ENCODE assay signal across 17 mouse cellular contexts in the genomic region with DNA sequence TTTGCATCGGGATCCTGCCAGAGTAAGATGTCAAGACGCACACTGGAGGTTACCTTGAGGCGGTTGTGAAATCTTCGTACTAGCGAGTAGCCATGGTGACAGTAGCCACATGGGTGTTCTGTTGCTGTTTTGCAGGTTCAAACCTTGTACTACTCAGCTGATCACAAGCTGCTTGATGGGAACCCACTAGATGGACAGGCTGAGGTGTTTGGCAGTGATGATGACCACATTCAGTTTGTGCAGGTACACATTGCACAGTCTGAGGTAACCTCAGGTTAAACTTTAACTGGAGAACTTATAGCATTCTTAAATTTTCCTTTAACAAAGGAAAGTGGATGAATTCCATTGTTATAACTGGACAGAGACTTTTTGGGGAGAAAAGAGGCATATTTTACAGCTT. TPM values are rescaled to one million over a fixed set of nuclear protein-coding genes. Genes with fewer than 3 reads are reported as not detected.
A peak's percentile ranks its signal among the peaks of the same experiment; 100 is the strongest.
DNase-seq lines count a peak whose midpoint lies in the region; ATAC-seq and TF ChIP-seq lines count a peak whose summit lies in the region.
"Had no signal": no experiment of that assay in that cellular context is flagged by ENCODE, and none has a peak within 500 bp of the region (broad histone marks: within the 10 kb centered on the region; RNA-seq: fewer than 3 reads in every experiment).

No protein-coding gene starts in this region.

- H3K4me2 ChIP-seq in intestine, embryonic 15.5 days (replicated peaks), result no peak overlapping the region
- H3K4me2 ChIP-seq in intestine, embryonic 16.5 days (ENCODE audit: low read depth, low read length), result no peak overlapping the region
- H3K4me2 ChIP-seq in midbrain, embryonic 11.5 days, result no peak overlapping the region
- H3K4me2 ChIP-seq in midbrain, embryonic 14.5 days (ENCODE audit: low read length), result no peak overlapping the region
- H3K4me2 ChIP-seq in myocyte (ENCODE audit: low read depth), result no peak overlapping the region
- H3K4me2 ChIP-seq: forebrain, embryonic 13.5 days; heart, embryonic 12.5 days had no signal

- H3K4me1 ChIP-seq in intestine, embryonic 15.5 days (replicated peaks), result no peaks in the 10 kb centered on the region
- H3K4me1 ChIP-seq in intestine, embryonic 16.5 days (ENCODE audit: control insufficient read depth, insufficient read depth, low read length), result no peaks in the 10 kb centered on the region
- no peaks in the 10 kb centered on the region for H3K4me1 ChIP-seq in midbrain, embryonic 11.5 days (ENCODE audit: control insufficient read depth, insufficient read depth, low read length)
- no peaks in the 10 kb centered on the region for H3K4me1 ChIP-seq in midbrain, embryonic 14.5 days (ENCODE audit: control insufficient read depth, insufficient read depth, low read length)
- H3K4me1 ChIP-seq: embryonic facial prominence, embryonic 10.5 days; forebrain, embryonic 13.5 days; heart, embryonic 12.5 days had no signal

- no peak overlapping the region for H3ac ChIP-seq in myocyte (ENCODE audit: control insufficient read depth, insufficient read length)

- H3K36me3 ChIP-seq in intestine, embryonic 15.5 days, result peaks cover 48% of the 10 kb centered on the region
- peaks cover 23% of the 10 kb centered on the region for H3K36me3 ChIP-seq in intestine, embryonic 16.5 days (ENCODE audit: control insufficient read depth, insufficient read depth, low read length)
- peaks cover 30% of the 10 kb centered on the region for H3K36me3 ChIP-seq in midbrain, embryonic 11.5 days (ENCODE audit: control insufficient read depth, insufficient read depth, low read length)
- H3K36me3 ChIP-seq in midbrain, embryonic 14.5 days (ENCODE audit: control insufficient read depth, insufficient read depth, low read length), result peaks cover 97% of the 10 kb centered on the region
- H3K36me3 ChIP-seq in myocyte (ENCODE audit: control insufficient read depth, insufficient read depth), result peaks cover 96% of the 10 kb centered on the region

- 90% methylated on average over 5 of the region's 5 CpGs for WGBS in intestine, embryonic 15.5 days
- WGBS in intestine, embryonic 16.5 days, result 89% methylated on average over 5 of the region's 5 CpGs
- 94% methylated on average over 5 of the region's 5 CpGs for WGBS in midbrain, embryonic 11.5 days
- WGBS in midbrain, embryonic 14.5 days, result 93% methylated on average over 5 of the region's 5 CpGs

- H3K4me3 ChIP-seq in intestine, embryonic 15.5 days (replicated peaks), result no peak overlapping the region
- no peak overlapping the region for H3K4me3 ChIP-seq in intestine, embryonic 16.5 days (ENCODE audit: low read length)
- H3K4me3 ChIP-seq in midbrain, embryonic 11.5 days (ENCODE audit: low read depth, low read length), result no peak overlapping the region
- no peak overlapping the region for H3K4me3 ChIP-seq in midbrain, embryonic 14.5 days (replicated peaks; ENCODE audit: low read depth, low read length)
- no peak overlapping the region for H3K4me3 ChIP-seq in myocyte
- H3K4me3 ChIP-seq: embryonic facial prominence, embryonic 10.5 days; forebrain, embryonic 13.5 days; heart, embryonic 12.5 days had no signal

- H3K79me2 ChIP-seq in myocyte (ENCODE audit: control insufficient read depth, insufficient read depth), result peaks cover 14% of the 10 kb centered on the region

- 0 out of 2 replicates have a peak, but pooled peaks have one; percentile 21 for ATAC-seq in intestine, embryonic 15.5 days
- no peak for ATAC-seq in intestine, embryonic 16.5 days
- ATAC-seq in midbrain, embryonic 11.5 days (ENCODE audit: low FRiP score), result no peak
- no peak for ATAC-seq in midbrain, embryonic 14.5 days (ENCODE audit: low FRiP score, low TSS enrichment)
- ATAC-seq: forebrain, embryonic 13.5 days; forebrain, postnatal 0 days had no signal

- DNase-seq in midbrain, embryonic 11.5 days (ENCODE audit: low spot score, missing footprints), result peak; percentile 81
- DNase-seq in midbrain, embryonic 14.5 days, result no peak
- DNase-seq in urinary bladder, adult 18-20 months (ENCODE audit: low spot score in 2 of 2), result no peak
- no peak for DNase-seq in cerebellum, adult 9-10 months
- DNase-seq: adrenal gland, postnatal 14 days; cerebellum, adult 11-12 months; cerebellum, adult 9-11 months; cerebellum, postnatal 36 days; forebrain, postnatal 0 days; gastrocnemius, postnatal 14 days; heart, postnatal 36 days had no signal

- H3K9me3 ChIP-seq in intestine, embryonic 15.5 days, result no peaks in the 10 kb centered on the region
- no peaks in the 10 kb centered on the region for H3K9me3 ChIP-seq in intestine, embryonic 16.5 days (ENCODE audit: control insufficient read depth, low read length)
- H3K9me3 ChIP-seq in midbrain, embryonic 11.5 days (ENCODE audit: control insufficient read depth, low read length), result no peaks in the 10 kb centered on the region
- no peaks in the 10 kb centered on the region for H3K9me3 ChIP-seq in midbrain, embryonic 14.5 days (ENCODE audit: control insufficient read depth, low read length)
- H3K9me3 ChIP-seq: embryonic facial prominence, embryonic 10.5 days; forebrain, embryonic 13.5 days; heart, embryonic 12.5 days had no signal

- no peak overlapping the region for H3K27ac ChIP-seq in intestine, embryonic 15.5 days
- no peak overlapping the region for H3K27ac ChIP-seq in intestine, embryonic 16.5 days (ENCODE audit: low read length)
- H3K27ac ChIP-seq in midbrain, embryonic 11.5 days (ENCODE audit: low read depth, low read length), result no peak overlapping the region
- no peak overlapping the region for H3K27ac ChIP-seq in midbrain, embryonic 14.5 days (replicated peaks; ENCODE audit: low read depth, low read length)
- H3K27ac ChIP-seq: embryonic facial prominence, embryonic 10.5 days; forebrain, embryonic 13.5 days had no signal

- no peaks in the 10 kb centered on the region for H3K27me3 ChIP-seq in intestine, embryonic 15.5 days (replicated peaks)
- no peaks in the 10 kb centered on the region for H3K27me3 ChIP-seq in intestine, embryonic 16.5 days (replicated peaks; ENCODE audit: control insufficient read depth, insufficient read depth, low read length)
- H3K27me3 ChIP-seq in midbrain, embryonic 11.5 days (ENCODE audit: control insufficient read depth, insufficient read depth, low read length), result no peaks in the 10 kb centered on the region
- H3K27me3 ChIP-seq in midbrain, embryonic 14.5 days (ENCODE audit: control insufficient read depth, insufficient read depth, low read length), result no peaks in the 10 kb centered on the region
- no peaks in the 10 kb centered on the region for H3K27me3 ChIP-seq in myocyte (ENCODE audit: control insufficient read depth, insufficient read depth, insufficient read length)
- H3K27me3 ChIP-seq: forebrain, embryonic 13.5 days; heart, embryonic 12.5 days had no signal

- H3K9ac ChIP-seq in intestine, embryonic 15.5 days, result no peak overlapping the region
- no peak overlapping the region for H3K9ac ChIP-seq in intestine, embryonic 16.5 days (ENCODE audit: low read depth, low read length)
- H3K9ac ChIP-seq in midbrain, embryonic 11.5 days (ENCODE audit: low read length), result no peak overlapping the region
- H3K9ac ChIP-seq in midbrain, embryonic 14.5 days (replicated peaks; ENCODE audit: low read length), result no peak overlapping the region
- H3K9ac ChIP-seq: forebrain, embryonic 13.5 days; forebrain, postnatal 0 days; heart, embryonic 12.5 days had no signal

- TF ChIP-seq POLR2A in myocyte (IDR thresholded peaks at IDR 0.05; ENCODE audit: insufficient read length, low read depth), result no peak

TF ChIP-seq in myocyte, 11 proteins besides CTCF, POLR2A, EP300 and RAD21:
- TF ChIP-seq MYOG (IDR thresholded peaks at IDR 0.05; ENCODE audit: control insufficient read depth in 1 of 3, insufficient read depth in 1 of 3, insufficient read length in 2 of 3, low read depth in 2 of 3), result no peak
- peak; percentile 18 for TF ChIP-seq POLR2AphosphoS2 (IDR thresholded peaks at IDR 0.05; ENCODE audit: insufficient read length, low read depth)
TF ChIP-seq in myocyte: peak in this region for 1.

RNA-seq across cellular contexts. Expression of a gene that starts 11.7 kb away (rescaled TPM):
- polyA plus RNA-seq in intestine, embryonic 15.5 days (2015; fragmentation: Nextera tagmentation; extraction: Ambion mirVana), result 313 and 339 TPM in 2 replicates
- 331 and 345 TPM in 2 replicates for polyA plus RNA-seq in intestine, embryonic 16.5 days (2015; fragmentation: Nextera tagmentation; extraction: Ambion mirVana)
- 434 and 473 TPM in 2 replicates for polyA plus RNA-seq in midbrain, embryonic 11.5 days (2014; fragmentation: Nextera tagmentation; extraction: Ambion mirVana)
- polyA plus RNA-seq in midbrain, embryonic 14.5 days (2014; fragmentation: Nextera tagmentation; extraction: Ambion mirVana), result 182 and 297 TPM in 2 replicates
- polyA plus RNA-seq in myocyte (2012; fragmentation: generic; extraction: Trizol), result 95.1 TPM
